Mouse (Mus musculus) kidney, adult 2 months (tissue): Measurements from ENCODE around the gene Fgf11.

Experiments
- CTCF ChIP-seq: fragments of 200-500 bp; conservative IDR thresholded peaks from 2 replicates; pipeline ENCODE4 v1.5.1; 2011; ENCODE audit warnings: low read depth, mild to moderate bottlenecking, control low read depth, low read length, moderate library complexity, mixed read lengths; ENCODE audit not compliant: insufficient read depth, insufficient read length
- POLR2A ChIP-seq: fragments of 200-500 bp; IDR thresholded peaks from one replicate; pipeline ENCODE4 v1.6.1; 2011; ENCODE audit warnings: low read depth, low read length, control low read depth

DNA sequence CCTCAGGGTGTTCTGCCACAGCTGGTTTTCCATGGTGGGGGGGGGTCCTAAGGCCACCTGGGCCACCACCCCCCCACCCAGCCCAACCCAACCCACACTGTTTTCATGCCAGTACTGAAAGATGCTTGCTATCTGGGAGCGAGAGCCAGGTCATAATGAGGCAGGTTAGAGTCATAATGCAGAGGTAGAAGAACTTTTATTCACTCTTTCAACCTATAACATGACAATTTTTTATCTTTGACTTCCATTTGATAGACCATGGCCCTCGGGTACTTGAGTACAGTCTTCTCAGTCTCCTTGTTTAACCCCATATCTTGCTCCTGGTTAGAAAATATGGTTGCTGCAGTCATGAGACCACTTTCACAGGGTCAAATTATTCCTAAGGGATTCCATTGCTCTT is 16.7 kb upstream of the Fgf11 start, which contains the start of gene Spem2:
- TF ChIP-seq CTCF, result no peak
- no peak for TF ChIP-seq POLR2A
